14 mouse cellular contexts compared by ENCODE assay signal in the genomic region with DNA sequence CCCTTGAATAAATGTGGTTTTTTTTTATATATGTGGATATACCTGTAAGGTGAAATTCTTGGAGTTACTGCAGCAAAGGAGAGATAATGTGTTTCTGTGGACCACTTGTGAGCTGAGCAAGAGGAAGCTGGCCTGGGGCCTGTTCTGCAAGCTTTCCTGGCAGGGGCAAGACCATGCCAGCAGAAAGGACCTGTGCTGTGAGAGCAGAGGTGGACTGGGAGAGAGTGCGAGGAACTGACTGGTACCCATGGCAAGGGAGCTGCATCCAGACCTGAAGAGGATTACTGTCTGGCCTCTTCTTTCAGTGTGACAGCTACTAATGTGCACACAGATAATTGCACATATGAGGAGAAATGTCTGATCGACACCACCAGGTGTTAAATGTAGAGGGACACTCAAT. TPM values are rescaled to one million over a fixed set of nuclear protein-coding genes. Genes with fewer than 3 reads are reported as not detected.
DNase-seq lines count a peak whose midpoint lies in the region; ATAC-seq lines count a peak whose summit lies in the region.
"Had no signal": no experiment of that assay in that cellular context is flagged by ENCODE, and none has a peak within 500 bp of the region (broad histone marks: within the 10 kb centered on the region; RNA-seq: fewer than 3 reads in every experiment).

No protein-coding gene starts in this region.

- no peak for DNase-seq in cerebellum, adult 9-11 months
- DNase-seq in frontal cortex, postnatal 14 days (ENCODE audit: low spot score in 2 of 2): no peak
- peak; percentile 7 for DNase-seq in A20 (ENCODE audit: low read depth, low spot score)
- DNase-seq in cerebellum, postnatal 14 days: peak; percentile 42 to 62
- no peak for DNase-seq in layer of hippocampus, adult 11-12 months (ENCODE audit: low spot score)
- DNase-seq: adrenal gland, postnatal 14 days; gastrocnemius, postnatal 25 days; kidney, adult 18-20 months had no signal

- ATAC-seq in cerebellum, adult (ENCODE audit: insufficient number of reproducible peaks, low FRiP score, low TSS enrichment): peak; percentile 52; the same call in 1 of the 2 replicates
- ATAC-seq in frontal cortex, adult (ENCODE audit: low TSS enrichment): peak; percentile 53; the same call in 1 of the 2 replicates
- no peak for ATAC-seq in megakaryocyte progenitor cell, adult 5-6 weeks (replicated peaks; ENCODE audit: poor library complexity)
- ATAC-seq: forebrain, embryonic 14.5 days; intestine, embryonic 15.5 days; Patski had no signal

RNA-seq across cellular contexts. Expression of gene Usf3, which starts 17.9 kb away (rescaled TPM):
- total RNA-seq in megakaryocyte progenitor cell, adult 5-6 weeks (2015): 26.5 and 30.7 TPM in 2 replicates
- 9.4 and 10.0 TPM in 2 replicates for total RNA-seq in megakaryocyte progenitor cell, adult 5-6 weeks (2017)

RNA-seq across cellular contexts. Expression of gene Naa50, which starts 51.3 kb away (rescaled TPM):
- 164 and 170 TPM in 2 replicates for total RNA-seq in megakaryocyte progenitor cell, adult 5-6 weeks (2015)
- total RNA-seq in megakaryocyte progenitor cell, adult 5-6 weeks (2017): 112 and 129 TPM in 2 replicates

RNA-seq across cellular contexts. Expression of gene Atp6v1a, which starts 51.5 kb away (rescaled TPM):
- 49.5 and 51.9 TPM in 2 replicates for total RNA-seq in megakaryocyte progenitor cell, adult 5-6 weeks (2015)
- 81.0 and 83.3 TPM in 2 replicates for total RNA-seq in megakaryocyte progenitor cell, adult 5-6 weeks (2017)

Comparison
In these comparisons a context has a peak if more than half of its experiments do, and no peak if none do; other contexts are left out.
1. DNase-seq: peak in A20 (single experiment) and cerebellum, postnatal 14 days (2 of 2); none in cerebellum, adult 9-11 months (single experiment), frontal cortex, postnatal 14 days (0 of 2) and layer of hippocampus, adult 11-12 months (single experiment).